Mouse (Mus musculus): ENCODE measurements around the gene Rpl19.

Gene Rpl19

DNA sequence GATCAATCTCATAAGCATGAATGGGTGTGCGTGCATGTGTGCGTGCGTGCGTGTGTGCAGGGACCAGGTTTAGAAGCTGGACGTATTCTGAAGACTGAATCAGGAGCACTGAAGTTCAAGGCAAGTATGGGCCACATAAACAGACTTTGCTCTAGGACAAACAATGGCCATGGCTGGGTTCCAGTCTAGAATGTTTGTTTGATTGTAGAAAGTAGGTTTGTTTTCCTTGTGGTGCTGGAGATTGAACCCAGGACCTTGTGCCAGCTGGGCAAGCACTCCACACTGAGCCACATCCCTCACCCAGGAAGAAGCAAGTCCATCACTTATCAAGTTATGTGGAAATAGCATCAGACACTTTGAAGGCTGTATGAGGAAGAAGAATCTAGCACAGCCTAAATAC lies 10.3 kb upstream of the Rpl19 start:
- H3K4me1 ChIP-seq (replicated peaks; ENCODE audit: low read depth, low read length): peaks cover 66% of the 10 kb centered on the region
- no peaks in the 10 kb centered on the region for H3K9me3 ChIP-seq (ENCODE audit: low read length)
- H3K4me3 ChIP-seq (replicated peaks; ENCODE audit: low read length): no peak overlapping the region
- TF ChIP-seq CTCF (conservative IDR thresholded peaks at IDR 0.05; ENCODE audit: low read length) (no peak), NANOG (IDR thresholded peaks at IDR 0.05; ENCODE audit: borderline replicate concordance, low read length) (no peak), POU5F1 (IDR thresholded peaks at IDR 0.05; ENCODE audit: borderline replicate concordance, low read length) (no peak)
- H3K27me3 ChIP-seq (ENCODE audit: insufficient read depth, low read length): no peaks in the 10 kb centered on the region
- H3K36me3 ChIP-seq (ENCODE audit: insufficient read depth, low read length): peaks cover 47% of the 10 kb centered on the region

DNA sequence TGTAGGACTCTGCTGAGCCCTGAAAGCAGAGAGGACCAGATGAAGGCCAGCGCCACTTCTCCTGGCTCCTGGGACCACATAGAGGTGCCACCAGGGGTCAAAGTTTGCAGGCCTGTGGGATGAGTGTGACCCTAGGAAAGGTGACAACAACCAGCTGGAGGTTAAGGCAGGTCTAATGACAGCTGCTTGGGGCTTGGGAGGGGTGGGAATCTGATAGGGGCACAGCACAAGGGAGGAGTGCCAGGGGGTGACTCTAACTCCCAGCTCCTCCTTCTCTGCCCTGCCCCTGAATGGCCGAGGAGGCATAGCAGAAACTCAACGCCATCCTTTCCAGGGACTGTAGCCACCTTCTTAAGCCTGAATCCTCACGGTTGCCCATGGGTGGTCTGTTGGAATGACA lies 9.7 kb upstream of the Rpl19 start:
- Histone ChIP-seq H3K4me3 (replicated peaks; ENCODE audit: low read length) (no peak overlapping the region), H3K9me3 (ENCODE audit: low read length) (no peaks in the 10 kb centered on the region), H3K4me1 (replicated peaks; ENCODE audit: low read depth, low read length) (peaks cover 67% of the 10 kb centered on the region), H3K36me3 (ENCODE audit: insufficient read depth, low read length) (peaks cover 45% of the 10 kb centered on the region), H3K27me3 (ENCODE audit: insufficient read depth, low read length) (0 out of 2 replicates have a peak, but pooled peaks cover under 1% of the 10 kb centered on the region)
- TF ChIP-seq NANOG (IDR thresholded peaks at IDR 0.05; ENCODE audit: borderline replicate concordance, low read length) (no peak), POU5F1 (IDR thresholded peaks at IDR 0.05; ENCODE audit: borderline replicate concordance, low read length) (no peak), CTCF (conservative IDR thresholded peaks at IDR 0.05; ENCODE audit: low read length) (no peak)

- no peaks in the 10 kb centered on the region for H3K9me3 ChIP-seq (ENCODE audit: low read length)
- peaks cover 5% of the 10 kb centered on the region; the same call in 1 of the 2 replicates for H3K27me3 ChIP-seq (ENCODE audit: insufficient read depth, low read length)
- H3K36me3 ChIP-seq (ENCODE audit: insufficient read depth, low read length): peaks cover 45% of the 10 kb centered on the region
- peaks cover 64% of the 10 kb centered on the region for H3K4me1 ChIP-seq (replicated peaks; ENCODE audit: low read depth, low read length)
- H3K4me3 ChIP-seq (replicated peaks; ENCODE audit: low read length): no peak overlapping the region
- TF ChIP-seq POU5F1 (IDR thresholded peaks at IDR 0.05; ENCODE audit: borderline replicate concordance, low read length): no peak
- TF ChIP-seq NANOG (IDR thresholded peaks at IDR 0.05; ENCODE audit: borderline replicate concordance, low read length): no peak
- TF ChIP-seq CTCF (conservative IDR thresholded peaks at IDR 0.05; ENCODE audit: low read length): no peak
Observed at GRCm38 (mm10) chr11:98018222-98018621, 8.3 kb upstream of the Rpl19 start.

DNA sequence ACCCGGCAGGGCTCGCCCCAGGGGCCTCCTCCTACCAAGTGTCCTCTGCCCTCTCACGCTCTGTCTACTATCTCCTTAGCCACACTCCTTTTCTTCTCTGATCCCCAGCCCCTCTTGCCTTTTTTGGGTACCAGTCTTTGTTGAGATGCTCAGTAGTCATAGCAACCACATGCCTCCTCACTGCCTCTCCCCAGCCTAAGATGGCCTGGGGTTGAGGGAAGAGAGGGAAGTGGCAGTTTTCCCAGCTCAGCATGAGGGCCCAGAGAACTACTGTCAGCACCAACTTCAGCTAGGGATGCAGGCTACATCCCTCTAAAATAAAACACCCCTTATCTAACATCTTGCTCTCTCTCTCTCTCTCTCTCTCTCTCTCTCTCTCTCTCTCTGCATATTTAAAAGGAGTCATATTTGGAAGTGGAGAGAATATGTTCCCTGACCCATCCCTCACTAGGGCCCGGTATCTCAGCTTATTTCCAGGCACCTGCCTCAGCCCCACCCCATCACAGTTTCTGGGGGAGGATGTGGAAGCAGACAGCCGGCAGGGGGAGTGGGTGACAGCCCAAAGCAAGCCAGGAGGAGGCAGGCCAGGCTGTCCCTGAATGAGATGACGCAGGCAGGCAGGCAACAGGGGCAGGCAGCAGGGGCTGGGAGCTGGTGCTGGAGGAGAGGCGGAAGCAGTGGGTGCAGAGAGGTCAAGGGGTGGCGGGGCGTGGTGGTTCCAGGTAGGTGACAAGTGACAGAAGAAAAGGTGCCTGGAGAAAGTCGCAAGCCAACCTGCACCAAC lies 7.5 kb upstream of the Rpl19 start:
- H3K4me3 ChIP-seq (replicated peaks; ENCODE audit: low read length): peak overlapping the region; percentile 48; the same call in 1 of the 2 replicates
- no peaks in the 10 kb centered on the region for H3K9me3 ChIP-seq (ENCODE audit: low read length)
- peaks cover 63% of the 10 kb centered on the region for H3K4me1 ChIP-seq (replicated peaks; ENCODE audit: low read depth, low read length)
- H3K27me3 ChIP-seq (ENCODE audit: insufficient read depth, low read length): peaks cover 5% of the 10 kb centered on the region; the same call in 1 of the 2 replicates
- H3K36me3 ChIP-seq (ENCODE audit: insufficient read depth, low read length): peaks cover 42% of the 10 kb centered on the region
- TF ChIP-seq CTCF (conservative IDR thresholded peaks at IDR 0.05; ENCODE audit: low read length): peak; percentile 23; the same call in 1 of the 2 replicates
- TF ChIP-seq POU5F1 (IDR thresholded peaks at IDR 0.05; ENCODE audit: borderline replicate concordance, low read length): no peak

DNA sequence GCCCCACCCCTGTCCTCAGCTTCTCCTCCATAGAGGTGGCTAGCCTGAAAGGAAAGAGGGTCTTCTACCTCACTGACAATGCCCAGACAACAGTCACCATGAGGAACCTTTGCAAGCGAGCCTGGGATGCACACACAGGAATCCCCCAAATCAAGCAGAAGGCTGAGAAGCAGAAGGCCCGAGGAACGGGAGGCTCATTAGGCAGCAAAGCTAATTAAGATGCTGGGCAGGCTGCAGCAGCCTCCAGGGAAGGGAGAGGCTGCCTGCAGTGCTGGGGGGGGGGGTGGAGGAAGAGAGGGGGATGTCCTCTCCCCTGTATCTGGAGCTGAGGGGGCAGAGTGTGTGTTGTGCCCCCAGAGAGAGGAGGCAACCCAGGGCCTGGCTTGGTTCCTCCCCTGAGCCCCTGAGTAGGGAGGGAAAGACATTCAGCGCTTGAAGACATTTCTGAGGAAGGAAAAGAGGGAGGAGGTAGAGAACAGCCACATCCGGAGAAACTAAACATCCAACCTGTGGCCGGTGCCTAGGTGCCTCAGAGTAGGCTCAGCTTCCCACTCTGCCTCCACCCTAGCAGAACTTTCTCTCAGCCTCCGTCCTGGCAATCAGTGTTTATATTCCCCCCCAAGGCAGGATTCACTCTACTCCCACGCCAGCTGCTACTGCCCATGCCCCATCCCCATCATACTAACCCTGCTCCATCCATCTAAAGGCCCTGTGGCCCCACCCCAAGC lies 6.5 kb upstream of the Rpl19 start:
- TF ChIP-seq POU5F1 (IDR thresholded peaks at IDR 0.05; ENCODE audit: borderline replicate concordance, low read length): no peak
- no peak for TF ChIP-seq NANOG (IDR thresholded peaks at IDR 0.05; ENCODE audit: borderline replicate concordance, low read length)
- no peak for TF ChIP-seq CTCF (conservative IDR thresholded peaks at IDR 0.05; ENCODE audit: low read length)
- Histone ChIP-seq H3K9me3 (ENCODE audit: low read length) (no peaks in the 10 kb centered on the region), H3K4me1 (replicated peaks; ENCODE audit: low read depth, low read length) (peaks cover 58% of the 10 kb centered on the region), H3K36me3 (ENCODE audit: insufficient read depth, low read length) (peaks cover 37% of the 10 kb centered on the region), H3K4me3 (replicated peaks; ENCODE audit: low read length) (peak overlapping the region; percentile 48), H3K27me3 (ENCODE audit: insufficient read depth, low read length) (peaks cover 5% of the 10 kb centered on the region; the same call in 1 of the 2 replicates)

DNA sequence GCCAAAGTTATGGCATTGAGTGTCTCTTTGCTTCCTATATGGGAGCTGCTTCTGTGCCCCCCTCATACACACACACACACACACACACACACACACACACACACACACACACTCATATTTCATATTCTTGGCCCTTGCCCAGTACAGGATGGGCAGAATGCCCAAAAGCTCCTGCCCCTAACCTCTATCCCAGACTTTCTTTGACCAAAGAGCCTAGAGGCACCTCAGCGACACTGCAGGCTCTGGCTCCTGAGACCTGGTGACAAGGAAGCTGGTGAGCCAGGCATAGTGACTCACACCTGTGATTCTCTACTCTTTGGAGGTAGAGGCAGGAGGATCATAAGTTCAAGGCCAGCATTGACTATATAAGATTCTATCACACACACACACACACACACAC lies 5.8 kb upstream of the Rpl19 start:
- H3K27me3 ChIP-seq (ENCODE audit: insufficient read depth, low read length): peaks cover 5% of the 10 kb centered on the region; the same call in 1 of the 2 replicates
- H3K36me3 ChIP-seq (ENCODE audit: insufficient read depth, low read length): peaks cover 31% of the 10 kb centered on the region
- no peak for TF ChIP-seq CTCF (conservative IDR thresholded peaks at IDR 0.05; ENCODE audit: low read length)
- TF ChIP-seq NANOG (IDR thresholded peaks at IDR 0.05; ENCODE audit: borderline replicate concordance, low read length): no peak
- TF ChIP-seq POU5F1 (IDR thresholded peaks at IDR 0.05; ENCODE audit: borderline replicate concordance, low read length): no peak
- H3K9me3 ChIP-seq (ENCODE audit: low read length): no peaks in the 10 kb centered on the region
- peaks cover 64% of the 10 kb centered on the region for H3K4me1 ChIP-seq (replicated peaks; ENCODE audit: low read depth, low read length)
- H3K4me3 ChIP-seq (replicated peaks; ENCODE audit: low read length): no peak overlapping the region; the same call in 1 of the 2 replicates

DNA sequence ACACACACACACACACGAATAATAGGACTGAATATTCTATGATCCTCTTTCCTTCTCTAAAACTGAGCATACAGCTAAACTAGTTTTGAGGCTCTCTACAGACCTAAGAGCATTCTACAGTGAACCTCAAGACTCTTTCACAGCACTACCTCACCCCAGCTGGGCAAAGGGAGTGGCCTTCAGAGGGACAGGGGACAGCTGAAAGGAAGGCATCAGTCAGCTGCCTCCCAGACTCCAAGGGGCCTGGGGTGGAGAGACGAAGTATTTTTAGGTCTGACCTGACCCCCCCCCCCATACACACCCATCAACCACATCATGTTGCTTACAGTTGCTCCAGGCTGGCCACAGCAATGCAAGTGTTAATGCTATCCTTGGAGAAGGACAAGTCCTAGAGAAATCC lies 5.4 kb upstream of the Rpl19 start:
- TF ChIP-seq CTCF (conservative IDR thresholded peaks at IDR 0.05; ENCODE audit: low read length) (no peak), POU5F1 (IDR thresholded peaks at IDR 0.05; ENCODE audit: borderline replicate concordance, low read length) (no peak), NANOG (IDR thresholded peaks at IDR 0.05; ENCODE audit: borderline replicate concordance, low read length) (no peak)
- H3K27me3 ChIP-seq (ENCODE audit: insufficient read depth, low read length): peaks cover 5% of the 10 kb centered on the region; the same call in 1 of the 2 replicates
- peaks cover 65% of the 10 kb centered on the region for H3K4me1 ChIP-seq (replicated peaks; ENCODE audit: low read depth, low read length)
- H3K36me3 ChIP-seq (ENCODE audit: insufficient read depth, low read length): peaks cover 28% of the 10 kb centered on the region
- peak overlapping the region; percentile 92 for H3K4me3 ChIP-seq (replicated peaks; ENCODE audit: low read length)
- H3K9me3 ChIP-seq (ENCODE audit: low read length): no peaks in the 10 kb centered on the region

DNA sequence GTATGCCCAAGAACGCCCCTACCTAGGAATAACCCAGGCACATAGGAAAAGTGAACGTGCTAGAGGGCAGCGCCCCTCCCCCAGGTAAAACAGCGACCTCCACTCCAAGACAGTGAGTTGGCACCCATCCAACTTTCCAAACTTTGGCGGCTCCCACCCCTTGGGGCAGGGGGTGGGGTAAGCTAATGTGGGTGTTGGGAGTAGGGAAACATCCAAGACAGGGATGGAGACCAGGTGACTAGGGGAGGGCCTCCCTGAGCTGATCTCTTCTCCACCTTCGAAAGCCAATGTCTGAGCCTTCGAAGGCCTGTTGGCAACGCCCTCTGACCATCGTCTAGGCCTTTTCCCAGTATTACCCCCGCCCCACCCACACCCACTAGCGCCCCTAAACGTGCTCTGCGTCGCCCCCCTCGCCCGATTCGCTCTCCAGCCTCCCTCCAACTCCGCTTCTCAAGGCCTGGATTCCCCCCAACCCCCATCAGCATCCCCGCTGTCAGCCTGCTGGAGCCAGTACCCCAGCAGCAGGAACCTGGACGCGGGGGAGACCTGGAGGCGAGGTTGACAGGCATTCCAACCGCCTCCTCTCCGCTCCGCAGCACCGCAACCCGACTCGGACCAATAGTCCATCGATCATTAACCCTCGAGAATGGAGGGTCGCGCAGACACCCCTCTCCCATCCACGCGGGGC lies 4.8 kb upstream of the Rpl19 start:
- Histone ChIP-seq H3K36me3 (ENCODE audit: insufficient read depth, low read length) (peaks cover 22% of the 10 kb centered on the region), H3K4me1 (replicated peaks; ENCODE audit: low read depth, low read length) (peaks cover 64% of the 10 kb centered on the region), H3K9me3 (ENCODE audit: low read length) (no peaks in the 10 kb centered on the region), H3K4me3 (replicated peaks; ENCODE audit: low read length) (peak overlapping the region; percentile 92), H3K27me3 (ENCODE audit: insufficient read depth, low read length) (peaks cover 5% of the 10 kb centered on the region; the same call in 1 of the 2 replicates)
- TF ChIP-seq CTCF (conservative IDR thresholded peaks at IDR 0.05; ENCODE audit: low read length): no peak
- no peak for TF ChIP-seq NANOG (IDR thresholded peaks at IDR 0.05; ENCODE audit: borderline replicate concordance, low read length)
- TF ChIP-seq POU5F1 (IDR thresholded peaks at IDR 0.05; ENCODE audit: borderline replicate concordance, low read length): 0 out of 2 replicates have a peak, but pooled peaks have one; percentile 10

All from E14TG2a.4 (cell line).